Mouse (Mus musculus) large intestine, adult 2 months (tissue): ENCODE results near the gene Zfp217. TPM values are rescaled to one million over a fixed set of nuclear protein-coding genes. Genes with fewer than 3 reads are reported as not detected.

Experiments
- DNase-seq: peaks from one replicate; pipeline ENCODE4 v3.0.0-alpha.2; 2012; ENCODE audit warnings: low read depth, low spot score
- WGBS: fragments of 180-500 bp; shearing (Covaris S2); methylation state at CpG from one replicate; pipeline ENCODE4 v1.1.7; 2018; 5-methylcytosine and 5-hydroxymethylcytosine counted together
- polyA plus RNA-seq: library from polyadenylated mRNA; depleted of rRNA; stranded (reverse); fragments of >200 nt; gene quantifications from 2 replicates; pipeline ENCODE4 v1.2.3, GENCODE M21; 2012

Zfp217 gene
- polyA plus RNA-seq, 1 experiment, result 8.7 TPM

DNA sequence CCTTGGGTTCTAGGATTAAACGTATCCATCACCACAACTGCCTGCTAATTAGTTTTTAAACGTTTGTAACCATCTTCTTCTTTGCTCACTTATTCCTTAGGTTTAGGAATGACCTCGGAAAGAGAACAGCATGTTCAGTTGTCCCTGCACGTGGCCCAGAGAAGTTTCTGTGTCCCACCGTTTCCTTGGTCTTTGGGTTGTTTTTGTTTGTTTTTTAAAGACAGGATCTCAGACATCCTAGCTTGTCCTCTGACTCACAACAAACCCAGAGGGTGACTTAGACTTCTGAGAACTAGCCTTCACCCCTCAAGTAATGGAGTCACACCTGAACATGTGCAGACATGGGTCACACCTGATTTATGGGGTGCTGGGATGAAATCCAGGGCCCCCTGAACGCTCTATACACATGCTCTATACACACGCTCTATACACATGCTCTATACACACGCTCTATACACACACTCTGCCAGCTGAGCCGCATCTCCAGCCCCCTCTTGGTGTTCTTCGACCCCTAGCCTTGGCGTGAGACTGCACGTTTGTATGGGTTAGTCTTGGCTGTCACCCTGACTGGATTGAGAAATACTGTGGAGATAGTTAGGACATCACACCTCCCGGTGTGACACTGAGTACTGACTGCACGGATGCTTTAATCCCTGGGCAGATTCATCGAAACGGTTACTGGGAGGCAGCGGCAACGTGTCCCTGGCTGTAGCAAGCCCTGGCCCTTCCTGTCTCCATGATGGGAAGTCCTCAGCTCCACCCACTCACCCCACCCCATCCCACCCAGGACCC, 16.0 kb upstream of the Zfp217 start:
- 78% methylated on average over 18 of the region's 18 CpGs for WGBS
- DNase-seq, result no peak

GRCm38 (mm10) chr2:170159795-170160568, 12.1 kb upstream of the Zfp217 start:
- DNase-seq, result no peak
- WGBS, result 22% methylated on average over 15 of the region's 15 CpGs

- WGBS, result 83% methylated on average over 4 of the region's 4 CpGs
- no peak for DNase-seq
These were observed 11.1 kb upstream of the Zfp217 start for GRCm38 (mm10) chr2:170158987-170159386.

- 20% methylated on average over 5 of the region's 5 CpGs for WGBS
- no peak for DNase-seq
These were observed 10.3 kb upstream of the Zfp217 start for GRCm38 (mm10) chr2:170158251-170158650.

DNA sequence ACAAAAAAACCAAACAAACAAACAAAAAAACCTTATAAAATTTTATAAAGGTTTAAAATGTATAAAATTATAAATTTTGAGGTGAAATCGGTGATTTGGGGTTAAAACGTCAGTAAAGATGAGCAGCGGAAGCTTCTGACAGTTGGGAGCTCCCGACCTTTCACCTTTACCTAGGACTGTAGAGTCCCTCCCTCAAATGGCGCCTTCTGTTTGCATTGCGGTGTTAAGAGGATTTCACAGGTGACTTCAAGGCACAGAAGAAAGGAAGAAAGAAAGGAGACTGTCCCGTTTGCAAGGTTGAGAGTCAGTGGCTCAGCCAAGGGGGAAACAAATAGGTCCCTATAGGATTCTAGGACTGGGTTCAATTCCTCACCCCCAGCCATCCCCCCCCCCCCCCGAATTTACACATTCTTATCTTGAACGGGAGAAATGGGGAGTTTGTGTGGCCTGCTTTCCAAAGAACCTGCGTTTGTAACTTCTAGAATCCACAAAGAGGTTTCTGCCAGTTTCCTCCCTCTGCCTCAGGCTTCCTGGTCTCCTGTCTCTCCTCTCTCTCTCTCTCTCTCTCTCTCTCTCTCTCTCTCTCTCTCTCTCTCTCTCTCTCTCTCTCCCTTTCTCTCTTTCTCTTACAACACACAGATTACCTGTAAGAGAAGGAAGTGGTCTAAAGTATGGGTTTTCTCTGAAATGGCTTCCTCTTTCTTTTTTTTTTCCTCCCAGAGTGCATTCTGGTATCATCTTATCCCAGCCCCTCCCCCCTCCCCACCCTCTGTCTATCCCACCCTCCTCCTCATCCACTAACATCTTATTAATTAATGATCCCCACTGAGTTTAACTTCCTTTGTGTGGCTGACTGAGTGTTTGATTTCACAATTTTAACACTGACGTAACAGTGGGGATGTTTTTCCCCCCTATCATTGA, 9.6 kb upstream of the Zfp217 start:
- WGBS, result 35% methylated on average over 11 of the region's 11 CpGs
- DNase-seq, result no peak

DNA sequence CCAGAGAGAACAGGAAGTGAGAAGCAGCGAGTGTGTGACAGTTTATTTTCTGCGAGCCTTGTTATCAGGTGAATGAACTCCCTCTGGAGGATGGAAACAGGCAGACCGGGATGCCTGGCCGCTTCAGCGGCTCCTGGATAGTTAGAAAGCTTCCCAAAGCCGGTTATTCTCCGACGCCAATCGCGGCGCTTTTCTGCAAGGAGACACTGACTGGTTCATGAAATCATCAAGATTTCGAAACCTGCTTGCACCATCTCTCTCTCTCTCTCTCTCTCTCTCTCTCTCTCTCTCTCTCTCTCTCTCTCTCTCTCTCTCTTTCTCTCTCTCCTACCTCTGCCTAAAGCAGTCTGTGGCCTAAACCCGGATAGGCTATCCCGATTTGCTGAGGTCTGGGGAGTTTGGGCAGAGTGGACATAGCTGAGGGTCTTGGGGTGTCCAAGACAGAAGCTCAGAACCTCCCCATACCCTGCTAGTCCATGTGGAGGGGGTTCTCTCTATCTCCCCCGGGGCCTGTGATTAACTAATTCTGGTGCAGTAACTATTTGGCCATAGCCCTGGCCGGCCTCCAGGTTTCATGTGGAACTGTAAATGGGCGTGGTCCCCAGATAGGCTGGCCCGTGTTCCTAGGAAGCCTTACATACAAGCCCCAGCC, 7.3 kb upstream of the Zfp217 start:
- 2% methylated on average over 18 of the region's 18 CpGs for WGBS

DNA sequence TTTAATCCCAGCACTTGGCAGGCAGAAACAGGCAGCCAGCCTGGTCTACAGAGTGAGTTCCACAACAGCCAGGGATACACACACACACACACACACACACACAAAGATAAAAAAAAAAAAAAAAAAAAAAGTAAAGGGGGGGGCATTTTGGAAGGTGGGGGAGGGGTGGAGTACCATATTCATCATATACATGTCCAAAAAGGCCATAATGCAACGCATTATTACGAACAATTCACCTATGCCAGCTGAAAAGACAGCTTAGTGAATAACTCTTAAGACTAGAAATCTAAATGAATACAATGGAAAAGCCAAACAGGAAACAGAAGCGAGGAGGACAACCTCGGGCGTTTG, 6.8 kb upstream of the Zfp217 start:
- WGBS, result 1% methylated on average over 5 of the region's 5 CpGs
- no peak for DNase-seq

More for the DNA sequence above, 7.3 kb upstream of the Zfp217 start:
- no peak for DNase-seq

DNA sequence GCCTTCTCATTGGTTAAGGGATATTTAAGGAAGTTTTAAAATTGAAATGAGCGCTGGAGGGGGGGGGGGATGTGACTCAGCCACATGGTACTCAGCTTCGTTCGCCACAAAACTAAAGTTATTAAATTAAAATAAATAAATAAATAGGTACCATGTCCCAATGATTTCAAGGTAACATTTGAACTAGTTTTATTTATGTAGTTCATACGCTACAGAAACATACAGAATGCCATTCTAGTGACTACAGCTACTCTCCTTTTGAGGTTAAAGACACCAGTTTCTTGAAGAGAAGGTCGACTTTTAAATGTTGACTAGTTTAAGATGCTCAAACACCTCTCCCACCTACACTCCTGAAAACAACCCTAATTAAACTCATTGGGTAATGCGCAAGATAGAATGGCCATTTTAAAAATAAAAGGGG, 6.4 kb upstream of the Zfp217 start:
- WGBS, result 15% methylated on average over 6 of the region's 6 CpGs
- DNase-seq, result no peak

DNA sequence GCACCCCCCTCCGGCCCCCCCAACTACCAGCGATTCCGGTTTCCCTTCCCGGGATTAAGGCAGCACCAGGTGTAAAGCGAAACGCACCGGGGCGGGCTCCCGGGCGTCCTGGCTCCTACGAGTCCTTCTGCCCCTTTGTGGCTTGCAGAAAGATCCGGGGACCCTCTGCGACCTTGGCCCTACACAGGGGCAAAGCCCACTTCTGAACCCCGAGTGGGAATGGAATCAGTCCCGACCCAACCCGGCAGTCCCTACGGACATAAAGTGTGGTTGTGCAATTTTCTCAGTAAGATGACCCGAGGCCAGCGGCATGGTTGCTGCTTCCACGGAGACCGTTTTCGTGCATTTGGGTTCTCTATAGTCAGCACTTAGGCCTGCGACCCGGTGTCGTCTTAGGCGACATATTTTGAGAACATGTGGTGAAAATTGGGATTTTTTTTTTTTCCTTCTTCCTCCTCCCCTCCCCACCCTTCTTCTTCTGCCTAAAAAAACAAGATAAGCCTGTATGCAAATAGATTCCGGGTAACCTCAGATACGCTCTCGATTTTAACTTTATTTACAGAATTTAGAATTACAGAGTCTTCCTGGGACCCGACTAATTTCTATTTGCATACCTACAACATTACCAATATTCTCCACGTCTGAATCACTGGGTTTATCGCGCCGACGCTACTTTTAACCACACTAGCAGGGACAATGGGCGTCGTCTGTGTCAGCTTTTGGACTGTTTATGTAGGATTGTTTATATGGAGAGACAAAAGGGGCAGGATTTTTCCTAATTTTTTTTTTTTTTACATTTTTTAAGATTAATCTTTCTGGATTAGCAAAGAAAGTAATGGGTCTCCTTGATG, 5.7 kb upstream of the Zfp217 start:
- 5% methylated on average over 37 of the region's 37 CpGs for WGBS
- DNase-seq, result no peak

GRCm38 (mm10) chr2:170152856-170153255, 5.0 kb upstream of the Zfp217 start:
- 24% methylated on average over 7 of the region's 7 CpGs for WGBS
- no peak for DNase-seq

DNA sequence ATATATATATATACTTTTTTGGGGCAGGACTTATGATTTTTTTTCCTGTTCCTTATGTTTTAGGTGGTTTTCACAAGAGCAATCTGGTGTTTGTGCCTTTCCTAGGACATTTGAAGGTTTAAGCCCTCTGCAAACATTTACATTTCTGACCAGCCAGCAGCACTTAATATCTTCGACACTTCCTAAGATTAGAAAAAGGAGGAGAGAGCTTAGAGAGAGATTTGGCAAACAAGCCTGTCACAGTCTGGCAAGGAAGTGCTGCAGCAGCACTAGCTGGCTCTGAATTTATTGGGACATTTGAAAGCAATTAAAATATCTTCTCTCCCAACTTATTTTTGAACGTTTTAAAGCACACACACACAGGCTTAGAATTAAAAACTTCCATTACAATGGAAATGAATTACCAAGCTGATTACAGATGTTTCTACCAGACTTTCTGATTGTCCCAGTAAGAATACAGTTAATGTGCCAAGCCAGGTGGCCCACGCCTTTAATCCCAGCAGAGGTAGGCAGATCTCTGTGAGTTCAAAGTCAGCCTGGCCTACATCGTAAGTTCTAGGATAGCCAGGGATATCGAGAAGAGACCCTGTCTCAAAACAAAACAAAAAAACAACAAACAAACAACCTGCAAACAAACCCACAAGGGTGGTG, 4.3 kb upstream of the Zfp217 start:
- 37% methylated on average over 5 of the region's 5 CpGs for WGBS
- no peak for DNase-seq

DNA sequence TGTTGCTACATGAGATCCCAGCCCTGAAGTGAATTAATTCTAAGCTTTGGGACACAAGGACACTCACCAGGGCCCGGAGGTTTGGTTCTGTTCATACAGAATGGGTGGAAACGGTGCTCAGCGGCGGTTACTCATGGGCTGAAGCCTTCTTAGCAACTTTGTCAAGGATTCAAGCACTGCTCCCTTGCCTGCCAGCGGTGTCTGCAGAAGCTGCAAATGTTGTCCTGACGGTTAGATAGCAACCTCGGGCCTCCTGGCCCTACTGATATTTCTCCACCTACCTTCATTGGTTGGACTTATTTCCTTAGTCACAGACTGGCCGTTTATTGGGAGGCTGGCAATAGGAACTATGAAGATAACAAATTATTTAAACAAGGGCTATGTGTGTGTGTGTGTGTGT, 3.6 kb upstream of the Zfp217 start:
- 74% methylated on average over 8 of the region's 8 CpGs for WGBS
- DNase-seq, result no peak

DNA sequence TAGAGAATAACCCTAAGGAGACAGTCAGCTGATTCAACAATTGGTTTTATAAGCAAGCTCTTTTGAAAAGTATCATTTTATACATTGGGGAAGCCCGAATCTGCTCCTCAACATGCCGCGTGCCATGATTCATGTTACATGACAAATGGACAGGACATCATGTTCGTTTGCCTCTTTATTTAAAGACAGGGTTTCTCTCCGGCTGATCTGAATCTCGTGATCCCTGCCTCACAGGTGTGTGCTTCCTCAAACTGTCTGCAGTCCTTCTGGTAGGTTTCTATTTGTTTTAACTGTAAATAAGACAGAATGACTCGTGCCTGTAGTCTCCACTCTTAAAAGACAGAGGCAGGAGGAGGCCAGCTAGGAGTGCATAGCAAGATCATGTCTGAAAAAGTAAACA, 925 bp upstream of the Zfp217 start:
- no peak for DNase-seq

GRCm38 (mm10) chr2:170147170-170147569, 733 bp downstream of the Zfp217 start:
- no peak for DNase-seq
- 38% methylated on average over 4 of the region's 4 CpGs for WGBS

More for the DNA sequence above, 925 bp upstream of the Zfp217 start:
- WGBS, result 38% methylated on average over 7 of the region's 7 CpGs

DNA sequence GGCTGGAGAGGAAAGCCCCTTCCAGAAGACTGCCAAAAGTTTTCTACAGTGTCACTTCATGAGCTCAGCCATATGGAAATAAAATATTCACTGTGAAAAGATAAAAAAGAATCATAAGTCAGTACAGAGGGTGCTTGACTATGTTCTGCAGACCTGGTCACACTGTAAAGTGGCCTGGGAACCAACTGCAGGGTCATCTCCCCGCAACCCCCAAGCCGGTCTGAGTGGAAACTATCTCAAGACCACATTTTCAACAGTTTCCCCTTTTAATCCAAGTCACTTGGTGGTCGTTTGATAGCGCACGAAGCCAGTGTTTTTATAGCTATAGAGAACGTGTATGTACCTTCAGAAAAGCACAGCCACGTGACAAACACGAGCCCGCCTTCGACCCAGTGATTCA, 3.6 kb downstream of the Zfp217 start:
- WGBS, result 70% methylated on average over 10 of the region's 10 CpGs
- no peak for DNase-seq

- DNase-seq, result no peak
- WGBS, result 5% methylated on average over 3 of the region's 3 CpGs
These were observed 4.0 kb downstream of the Zfp217 start for GRCm38 (mm10) chr2:170143861-170144260.

- DNase-seq, result no peak
- WGBS, result 86% methylated on average over 10 of the region's 10 CpGs
These were observed 5.4 kb downstream of the Zfp217 start for GRCm38 (mm10) chr2:170142542-170142941.

- WGBS, result 96% methylated on average over 5 of the region's 5 CpGs
- no peak for DNase-seq
These were observed 6.4 kb downstream of the Zfp217 start for GRCm38 (mm10) chr2:170141481-170141880.
